14 mouse cellular contexts compared by ENCODE assay signal in the genomic region with DNA sequence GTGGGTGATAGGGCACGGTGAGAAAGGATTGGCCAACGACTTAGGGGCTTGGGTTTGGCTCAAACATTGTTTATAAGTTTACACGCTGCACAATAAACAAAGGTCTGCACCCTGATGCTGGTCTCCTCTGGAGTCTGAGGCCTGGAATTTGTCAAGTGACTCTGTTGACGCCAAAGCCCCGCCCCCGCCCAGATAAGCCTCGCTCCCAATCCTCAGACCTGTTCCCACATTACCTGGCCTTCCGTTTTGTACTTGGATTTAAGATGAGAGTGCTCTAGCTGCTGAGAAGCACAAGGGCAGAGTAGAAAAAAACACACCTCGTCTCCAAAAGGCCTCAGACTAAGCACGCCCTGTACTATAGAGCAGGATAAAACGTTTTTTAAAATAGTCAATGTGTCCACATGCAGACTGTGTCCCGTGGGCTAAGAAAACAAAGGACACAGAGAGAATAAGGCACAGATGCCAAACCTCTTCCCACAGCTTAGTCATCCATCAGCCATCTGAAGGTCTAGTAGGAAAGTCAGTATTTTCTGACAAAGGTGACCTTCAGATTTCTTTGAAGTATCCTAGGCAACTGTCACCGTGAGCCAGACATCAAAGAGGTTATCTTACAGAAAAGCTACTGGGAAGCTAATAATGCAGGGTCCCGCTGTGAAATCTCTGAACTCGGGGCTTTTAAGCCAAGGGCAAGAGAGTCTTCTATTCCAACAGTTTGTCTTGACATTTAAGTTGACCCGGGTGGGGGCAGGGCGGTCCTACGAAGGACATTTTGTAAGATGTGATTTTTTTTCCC. TPM values are rescaled to one million over a fixed set of nuclear protein-coding genes. Genes with fewer than 3 reads are reported as not detected.
DNase-seq lines count a peak whose midpoint lies in the region; ATAC-seq and TF ChIP-seq lines count a peak whose summit lies in the region.
"Had no signal": no experiment of that assay in that cellular context is flagged by ENCODE, and none has a peak within 500 bp of the region (broad histone marks: within the 10 kb centered on the region; RNA-seq: fewer than 3 reads in every experiment).

No protein-coding gene starts in this region.

- H3K27ac ChIP-seq in heart, adult 2 months, result no peak overlapping the region
- no peak overlapping the region for H3K27ac ChIP-seq in forebrain, embryonic 11.5 days (ENCODE audit: low read depth, low read length)
- no peak overlapping the region for H3K27ac ChIP-seq in neural tube, embryonic 11.5 days (ENCODE audit: low read depth, low read length)
- no peak overlapping the region for H3K27ac ChIP-seq in gastrocnemius, adult 2 months
- no peak overlapping the region for H3K27ac ChIP-seq in liver, embryonic 11.5 days (ENCODE audit: low read depth, low read length)
- H3K27ac ChIP-seq: left cerebral cortex, adult 2 months; liver, embryonic 15.5 days had no signal

- no peak for TF ChIP-seq CTCF in heart, adult 2 months (IDR thresholded peaks at IDR 0.05)
- no peak for TF ChIP-seq CTCF in gastrocnemius, adult 2 months (IDR thresholded peaks at IDR 0.05)

- no peak overlapping the region for H3K9ac ChIP-seq in heart, adult 2 months (ENCODE audit: low read depth, low read length)
- no peak overlapping the region for H3K9ac ChIP-seq in forebrain, embryonic 11.5 days (ENCODE audit: low read length)
- H3K9ac ChIP-seq in neural tube, embryonic 11.5 days (ENCODE audit: low read length), result no peak overlapping the region
- H3K9ac ChIP-seq in liver, embryonic 11.5 days (ENCODE audit: low read depth, low read length), result no peak overlapping the region
- H3K9ac ChIP-seq: liver, embryonic 15.5 days had no signal

- H3K27me3 ChIP-seq in heart, adult 2 months (ENCODE audit: control insufficient read depth, insufficient read depth, low read length), result no peaks in the 10 kb centered on the region
- H3K27me3 ChIP-seq in forebrain, embryonic 11.5 days (ENCODE audit: control insufficient read depth, insufficient read depth, low read length), result no peaks in the 10 kb centered on the region
- no peaks in the 10 kb centered on the region for H3K27me3 ChIP-seq in neural tube, embryonic 11.5 days (ENCODE audit: control insufficient read depth, insufficient read depth, low read length)
- no peaks in the 10 kb centered on the region for H3K27me3 ChIP-seq in liver, embryonic 11.5 days (replicated peaks; ENCODE audit: control insufficient read depth, insufficient read depth, low read length)
- H3K27me3 ChIP-seq: liver, embryonic 15.5 days had no signal

- H3K9me3 ChIP-seq in forebrain, embryonic 11.5 days (ENCODE audit: control insufficient read depth, low read length), result no peaks in the 10 kb centered on the region
- no peaks in the 10 kb centered on the region for H3K9me3 ChIP-seq in neural tube, embryonic 11.5 days (ENCODE audit: control insufficient read depth, low read length)
- H3K9me3 ChIP-seq in liver, embryonic 11.5 days (ENCODE audit: control insufficient read depth, low read length), result 0 out of 2 replicates have a peak, but pooled peaks cover 2% of the 10 kb centered on the region
- H3K9me3 ChIP-seq: liver, embryonic 15.5 days had no signal

- no peaks in the 10 kb centered on the region for H3K79me2 ChIP-seq in heart, adult 2 months (replicated peaks; ENCODE audit: control insufficient read depth, insufficient read depth, low read length)

- TF ChIP-seq EP300 in heart, adult 2 months (IDR thresholded peaks at IDR 0.05; ENCODE audit: insufficient read depth, low read depth, low read length), result no peak

- H3K4me1 ChIP-seq in heart, adult 2 months (ENCODE audit: control insufficient read depth, insufficient read depth, low read length), result no peaks in the 10 kb centered on the region
- no peaks in the 10 kb centered on the region for H3K4me1 ChIP-seq in forebrain, embryonic 11.5 days (replicated peaks; ENCODE audit: control insufficient read depth, insufficient read depth, low read length)
- 0 out of 2 replicates have a peak, but pooled peaks cover 3% of the 10 kb centered on the region for H3K4me1 ChIP-seq in neural tube, embryonic 11.5 days (ENCODE audit: control insufficient read depth, insufficient read depth, low read length)
- no peaks in the 10 kb centered on the region for H3K4me1 ChIP-seq in liver, embryonic 11.5 days (replicated peaks; ENCODE audit: control insufficient read depth, insufficient read depth, low read length)
- H3K4me1 ChIP-seq: liver, embryonic 15.5 days had no signal

- intact Hi-C loops in heart, adult 2 months (cut with DNase I), result no loop called here
- intact Hi-C loops in gastrocnemius, adult 2 months (cut with DNase I), result no loop called here

- H3K36me3 ChIP-seq in heart, adult 2 months (ENCODE audit: control insufficient read depth, insufficient read depth, low read length), result no peaks in the 10 kb centered on the region
- no peaks in the 10 kb centered on the region for H3K36me3 ChIP-seq in forebrain, embryonic 11.5 days (ENCODE audit: control insufficient read depth, insufficient read depth, low read length)
- no peaks in the 10 kb centered on the region for H3K36me3 ChIP-seq in neural tube, embryonic 11.5 days (ENCODE audit: control insufficient read depth, insufficient read depth, low read length)
- H3K36me3 ChIP-seq in liver, embryonic 11.5 days (ENCODE audit: control insufficient read depth, insufficient read depth, low read length), result 0 out of 2 replicates have a peak, but pooled peaks cover 2% of the 10 kb centered on the region
- H3K36me3 ChIP-seq: liver, embryonic 15.5 days had no signal

- no peak overlapping the region for H3K4me2 ChIP-seq in forebrain, embryonic 11.5 days (ENCODE audit: low read depth, low read length, severe bottlenecking)
- no peak overlapping the region for H3K4me2 ChIP-seq in neural tube, embryonic 11.5 days (ENCODE audit: low read depth)
- H3K4me2 ChIP-seq in liver, embryonic 11.5 days, result no peak overlapping the region
- H3K4me2 ChIP-seq: liver, embryonic 15.5 days had no signal

- no peak overlapping the region for H3K4me3 ChIP-seq in heart, adult 2 months
- no peak overlapping the region for H3K4me3 ChIP-seq in forebrain, embryonic 11.5 days (ENCODE audit: low read depth, low read length)
- no peak overlapping the region for H3K4me3 ChIP-seq in neural tube, embryonic 11.5 days (ENCODE audit: low read depth, low read length)
- no peak overlapping the region for H3K4me3 ChIP-seq in gastrocnemius, adult 2 months
- H3K4me3 ChIP-seq in liver, embryonic 11.5 days (ENCODE audit: low read depth, low read length), result no peak overlapping the region
- H3K4me3 ChIP-seq: left cerebral cortex, adult 2 months; liver, embryonic 15.5 days had no signal

- no peak for TF ChIP-seq POLR2A in heart, adult 2 months (IDR thresholded peaks at IDR 0.05; ENCODE audit: insufficient read depth, low read depth, low read length)

- DNase-seq in heart, adult 11 months, result peak; percentile 55
- no peak for DNase-seq in heart, adult 2 months
- DNase-seq in lung, postnatal 25 days (ENCODE audit: low spot score), result peak; percentile 1
- no peak for DNase-seq in lung, adult 18-20 months
- no peak for DNase-seq in forebrain, embryonic 11.5 days (ENCODE audit: low spot score)
- peak; percentile 41 for DNase-seq in neural tube, embryonic 11.5 days (ENCODE audit: low spot score)
- no peak for DNase-seq in gastrocnemius, adult 2 months
- DNase-seq in liver, embryonic 11.5 days (ENCODE audit: low spot score), result no peak
- DNase-seq: gastrocnemius, postnatal 14 days; kidney, adult 18-20 months; retina, postnatal 1 day had no signal

- ATAC-seq in forebrain, embryonic 11.5 days (replicated peaks; ENCODE audit: low FRiP score), result 0 out of 2 replicates have a peak, but pooled peaks have one; percentile 27
- no peak for ATAC-seq in neural tube, embryonic 11.5 days (ENCODE audit: insufficient read depth, low FRiP score, low TSS enrichment)
- ATAC-seq in liver, embryonic 11.5 days (replicated peaks; ENCODE audit: low FRiP score), result no peak

- 30% methylated on average over 18 of the region's 18 CpGs for WGBS in heart, adult 2 months
- WGBS in forebrain, embryonic 11.5 days, result 42% methylated on average over 18 of the region's 18 CpGs
- 27% methylated on average over 18 of the region's 18 CpGs for WGBS in neural tube, embryonic 11.5 days
- 27% methylated on average over 18 of the region's 18 CpGs for WGBS in liver, embryonic 11.5 days

RNA-seq across cellular contexts. Expression of gene Wif1, which starts 16.9 kb away (rescaled TPM):
- 1 to 10 TPM; 2.0 to 2.4 TPM for total RNA-seq in heart, adult 2 months (2021)
- 8.6 and 12.8 TPM in 2 replicates for polyA plus RNA-seq in heart, adult 2 months (2012; rRNA removed)
- 8.0 and 11.2 TPM in 2 replicates for polyA plus RNA-seq in forebrain, embryonic 11.5 days (2014; fragmentation: Nextera tagmentation; extraction: Ambion mirVana)
- 8.5 and 9.7 TPM in 2 replicates for polyA plus RNA-seq in neural tube, embryonic 11.5 days (2014; fragmentation: Nextera tagmentation; extraction: Ambion mirVana)
- 1 to 10 TPM; 1.3 to 9.2 TPM for total RNA-seq in gastrocnemius, adult 2 months (2021)
- polyA plus RNA-seq in liver, embryonic 11.5 days (2014; fragmentation: Nextera tagmentation; extraction: Ambion mirVana), result 1.8 and 2.5 TPM in 2 replicates
- total RNA-seq: monocyte, adult 5-6 weeks had no signal

RNA-seq across cellular contexts. Expression of gene Lemd3, which starts 37.8 kb away (rescaled TPM):
- 10 to 100 TPM; 12.3 to 13.2 TPM for total RNA-seq in heart, adult 2 months (2021)
- 2.8 and 6.5 TPM in 2 replicates for polyA plus RNA-seq in heart, adult 2 months (2012; rRNA removed)
- polyA plus RNA-seq in forebrain, embryonic 11.5 days (2014; fragmentation: Nextera tagmentation; extraction: Ambion mirVana), result 4.6 and 4.8 TPM in 2 replicates
- polyA plus RNA-seq in neural tube, embryonic 11.5 days (2014; fragmentation: Nextera tagmentation; extraction: Ambion mirVana), result 4.1 and 5.2 TPM in 2 replicates
- 10 to 100 TPM; 11.4 to 11.9 TPM for total RNA-seq in gastrocnemius, adult 2 months (2021)
- 3.2 TPM in 2 replicates for polyA plus RNA-seq in liver, embryonic 11.5 days (2014; fragmentation: Nextera tagmentation; extraction: Ambion mirVana)

Comparison
In these comparisons a context has a peak if more than half of its experiments do, and no peak if none do; other contexts are left out.
1. DNase-seq: peak in heart, adult 11 months (single experiment), lung, postnatal 25 days (single experiment) and neural tube, embryonic 11.5 days (single experiment); none in heart, adult 2 months (0 of 2), lung, adult 18-20 months (0 of 2), forebrain, embryonic 11.5 days (single experiment), gastrocnemius, adult 2 months (single experiment) and liver, embryonic 11.5 days (single experiment).